In genomic region chr6:94772868-94773603, GRCm38 (mm10) we compare ENCODE assay signal across 8 mouse cellular contexts.
DNase-seq lines count a peak whose midpoint lies in the region; ATAC-seq and TF ChIP-seq lines count a peak whose summit lies in the region.

No protein-coding gene starts in this region.

- H3K4me2 ChIP-seq in lung, embryonic 15.5 days, result peak overlapping the region; percentile 61
- peak overlapping the region; percentile 37 for H3K4me2 ChIP-seq in forebrain, embryonic 11.5 days (ENCODE audit: low read depth, low read length, severe bottlenecking)
- peak overlapping the region; percentile 43 for H3K4me2 ChIP-seq in limb, embryonic 14.5 days (replicated peaks; ENCODE audit: low read depth, low read length, severe bottlenecking)

- no peaks in the 10 kb centered on the region for H3K27me3 ChIP-seq in lung, embryonic 15.5 days
- no peaks in the 10 kb centered on the region for H3K27me3 ChIP-seq in forebrain, embryonic 11.5 days (ENCODE audit: control insufficient read depth, insufficient read depth, low read length)
- H3K27me3 ChIP-seq in limb, embryonic 14.5 days (ENCODE audit: control insufficient read depth, insufficient read depth, low read length), result no peaks in the 10 kb centered on the region

- peak; percentile 62; the same call in 1 of the 2 replicates for ATAC-seq in lung, embryonic 15.5 days (ENCODE audit: borderline replicate concordance, extremely low read depth, low FRiP score, low TSS enrichment)
- ATAC-seq in forebrain, embryonic 11.5 days (replicated peaks; ENCODE audit: low FRiP score), result peak; percentile 79
- no peak for ATAC-seq in limb, embryonic 14.5 days (ENCODE audit: low FRiP score, low read depth)

- no peaks in the 10 kb centered on the region for H3K9me3 ChIP-seq in lung, embryonic 15.5 days
- no peaks in the 10 kb centered on the region; the same call in 1 of the 2 replicates for H3K9me3 ChIP-seq in forebrain, embryonic 11.5 days (ENCODE audit: control insufficient read depth, low read length)
- no peaks in the 10 kb centered on the region for H3K9me3 ChIP-seq in limb, embryonic 14.5 days (ENCODE audit: control insufficient read depth, low read length)

- no peak overlapping the region for H3K9ac ChIP-seq in lung, embryonic 15.5 days
- H3K9ac ChIP-seq in forebrain, embryonic 11.5 days (ENCODE audit: low read length), result peak overlapping the region; percentile 64
- peak overlapping the region; percentile 51 for H3K9ac ChIP-seq in limb, embryonic 14.5 days (ENCODE audit: low read depth, low read length, severe bottlenecking)

- H3K27ac ChIP-seq in lung, embryonic 15.5 days, result peak overlapping the region; percentile 75
- H3K27ac ChIP-seq in forebrain, embryonic 11.5 days (ENCODE audit: low read depth, low read length), result peak overlapping the region; percentile 98
- H3K27ac ChIP-seq in limb, embryonic 14.5 days (replicated peaks; ENCODE audit: low read depth, low read length), result peak overlapping the region; percentile 87

- peak overlapping the region; percentile 24 for H3K4me3 ChIP-seq in lung, embryonic 15.5 days
- 0 out of 2 replicates have a peak overlapping the region, but pooled peaks have one; percentile 3 for H3K4me3 ChIP-seq in forebrain, embryonic 11.5 days (ENCODE audit: low read depth, low read length)
- H3K4me3 ChIP-seq in limb, embryonic 14.5 days (replicated peaks; ENCODE audit: low read length), result peak overlapping the region; percentile 18; the same call in 1 of the 2 replicates

- DNase-seq in lung, postnatal 25 days (ENCODE audit: low spot score), result no peak
- peak; percentile 71 for DNase-seq in forebrain, embryonic 11.5 days (ENCODE audit: low spot score)
- no peak for DNase-seq in limb, embryonic 14.5 days (ENCODE audit: low spot score)
- DNase-seq in retina, postnatal 1 day, result peak; percentile 29
- no peak for DNase-seq in cerebellum, postnatal 10 days
- DNase-seq in thymus, adult 18-20 months, result no peak
- DNase-seq in adrenal gland, postnatal 25 days, result no peak

- 24% methylated on average over 12 of the region's 12 CpGs for WGBS in lung, embryonic 15.5 days
- WGBS in forebrain, embryonic 11.5 days, result 4% methylated on average over 12 of the region's 12 CpGs
- 30% methylated on average over 12 of the region's 12 CpGs for WGBS in limb, embryonic 14.5 days

- H3K4me1 ChIP-seq in lung, embryonic 15.5 days, result peaks cover 17% of the 10 kb centered on the region
- peaks cover 26% of the 10 kb centered on the region; the same call in 1 of the 2 replicates for H3K4me1 ChIP-seq in forebrain, embryonic 11.5 days (replicated peaks; ENCODE audit: control insufficient read depth, insufficient read depth, low read length)
- H3K4me1 ChIP-seq in limb, embryonic 14.5 days (ENCODE audit: control insufficient read depth, insufficient read depth, low read length), result peaks cover 29% of the 10 kb centered on the region

- no peak for TF ChIP-seq POLR2A in limb, embryonic 14.5 days (IDR thresholded peaks at IDR 0.05; ENCODE audit: borderline replicate concordance, extremely low read depth, insufficient read depth, insufficient read length)

- no peaks in the 10 kb centered on the region for H3K36me3 ChIP-seq in lung, embryonic 15.5 days
- H3K36me3 ChIP-seq in forebrain, embryonic 11.5 days (ENCODE audit: control insufficient read depth, insufficient read depth, low read length), result no peaks in the 10 kb centered on the region
- no peaks in the 10 kb centered on the region for H3K36me3 ChIP-seq in limb, embryonic 14.5 days (ENCODE audit: control insufficient read depth, insufficient read depth, low read length)

Comparison
In these comparisons a context has a peak if more than half of its experiments do, and no peak if none do; other contexts are left out.
1. DNase-seq: peak in forebrain, embryonic 11.5 days (single experiment) and retina, postnatal 1 day (single experiment); none in lung, postnatal 25 days (single experiment), limb, embryonic 14.5 days (single experiment), cerebellum, postnatal 10 days (0 of 2), thymus, adult 18-20 months (0 of 2) and adrenal gland, postnatal 25 days (single experiment).
2. Peak in every context shown above with its lines, with median percentiles within 50 percentile points of each other: H3K27ac ChIP-seq, H3K4me2 ChIP-seq and H3K4me3 ChIP-seq.